Mouse (Mus musculus) cerebellum, adult 2 months (tissue): ENCODE measurements around the gene Gkn1. TPM values are rescaled to one million over a fixed set of nuclear protein-coding genes. Genes with fewer than 3 reads are reported as not detected.

ENCODE experiments used
- DNase-seq, 2 experiments: peaks; one replicate each; pipeline ENCODE4 v3.0.0; 2021
- H3K27ac ChIP-seq: fragments of 200-500 bp; 2 replicates; pipeline ENCODE4 v1.5.1; 2012; ENCODE audit warnings: low read length, control low read depth, inconsistent platforms; ENCODE audit not compliant: insufficient read depth
- H3K27me3 ChIP-seq: fragments of 200-500 bp; 2 replicates; pipeline ENCODE4 v1.6.1; 2012; ENCODE audit warnings: inconsistent platforms, mild to moderate bottlenecking, low read length, moderate library complexity; ENCODE audit not compliant: control insufficient read depth, insufficient read depth
- H3K4me1 ChIP-seq: fragments of 200-500 bp; 2 replicates; pipeline ENCODE4 v1.6.1; 2011; ENCODE audit warnings: low read length; ENCODE audit not compliant: control insufficient read depth, insufficient read depth
- H3K4me3 ChIP-seq: fragments of 200-500 bp; replicated peaks from 2 replicates; pipeline ENCODE3; 2011; ENCODE audit warnings: mild to moderate bottlenecking, low read depth, low read length, control low read depth; ENCODE audit not compliant: insufficient read depth
- CTCF ChIP-seq: fragments of 200-500 bp; IDR thresholded peaks from 2 replicates; pipeline ENCODE4 v1.5.1; 2011; ENCODE audit warnings: low read depth, mild to moderate bottlenecking, control low read depth, low read length, moderate library complexity, borderline replicate concordance; ENCODE audit not compliant: insufficient read depth
- POLR2A ChIP-seq: fragments of 200-500 bp; IDR thresholded peaks from 2 replicates; pipeline ENCODE4 v1.6.1; 2011; ENCODE audit warnings: low read length, control low read depth, borderline replicate concordance; ENCODE audit not compliant: insufficient read depth
- WGBS: fragments of 180-500 bp; shearing (Covaris S2); methylation state at CpG from one replicate; pipeline ENCODE4 v1.1.7; 2018; 5-methylcytosine and 5-hydroxymethylcytosine counted together
- polyA plus RNA-seq: library from polyadenylated mRNA; depleted of rRNA; stranded (reverse); fragments of >200 nt; gene quantifications from 2 replicates; pipeline ENCODE4 v1.2.3, GENCODE M21; 2012; rRNA removed

Gkn1 gene
- polyA plus RNA-seq, 1 experiment, result 0.13 TPM

- DNase-seq, result no peak
- 62% methylated on average over 8 of the region's 8 CpGs for WGBS
- H3K27me3 ChIP-seq, result no peaks in the 10 kb centered on the region
- H3K27ac ChIP-seq, result no peak overlapping the region
- no peak overlapping the region for H3K4me3 ChIP-seq
- no peaks in the 10 kb centered on the region for H3K4me1 ChIP-seq
- TF ChIP-seq CTCF, result no peak
- no peak for TF ChIP-seq POLR2A
These were observed 46.3 kb downstream of the Gkn1 start for GRCm38 (mm10) chr6:87304486-87304885.

DNA sequence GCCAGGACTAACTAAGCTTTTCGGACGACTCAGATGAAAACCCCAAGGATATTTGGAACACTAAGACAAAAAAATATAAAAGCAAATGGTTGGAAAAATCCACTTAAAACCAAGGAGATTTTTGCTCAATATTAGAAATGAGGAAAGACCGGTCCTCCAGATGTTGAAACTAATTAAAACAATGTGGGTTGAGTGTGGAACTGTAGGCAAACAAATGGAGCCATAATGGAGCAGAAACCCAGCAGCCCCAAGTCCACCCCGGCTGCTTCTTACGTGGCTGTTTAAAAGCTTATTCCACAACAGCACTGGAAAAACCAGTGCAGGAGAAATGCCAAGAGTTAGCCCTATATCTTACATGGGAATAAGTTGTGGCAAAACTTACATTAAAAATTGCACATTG lies 48.0 kb downstream of the Gkn1 start:
- H3K27me3 ChIP-seq, result no peaks in the 10 kb centered on the region
- no peaks in the 10 kb centered on the region for H3K4me1 ChIP-seq
- TF ChIP-seq POLR2A, result no peak
- TF ChIP-seq CTCF, result no peak
- H3K4me3 ChIP-seq, result no peak overlapping the region
- WGBS, result 76% methylated on average over 5 of the region's 5 CpGs
- H3K27ac ChIP-seq, result no peak overlapping the region
- no peak for DNase-seq

DNA sequence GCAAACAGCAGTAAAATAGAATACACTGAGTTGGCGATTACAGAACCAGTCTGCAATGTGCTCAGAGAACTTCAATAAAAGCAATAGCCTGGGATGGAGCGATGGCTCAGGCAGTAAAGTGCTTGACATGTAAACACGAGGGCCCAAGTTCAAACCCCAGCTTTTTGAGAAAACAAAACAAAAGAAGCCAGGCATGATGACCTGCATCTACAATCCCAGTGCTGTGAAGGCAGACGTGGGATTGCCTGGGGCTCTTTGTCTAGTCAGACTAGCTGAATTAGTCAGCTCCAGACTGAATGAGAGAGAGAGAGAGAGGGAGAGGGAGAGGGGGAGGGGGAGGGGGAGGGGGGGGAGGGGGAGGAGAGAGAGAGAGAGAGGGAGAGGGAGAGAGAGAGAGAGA lies 48.8 kb downstream of the Gkn1 start:
- TF ChIP-seq CTCF (no peak), POLR2A (no peak)
- no peak overlapping the region for H3K27ac ChIP-seq
- H3K4me3 ChIP-seq, result no peak overlapping the region
- H3K27me3 ChIP-seq, result no peaks in the 10 kb centered on the region
- WGBS, result 66% methylated on average over 4 of the region's 4 CpGs
- no peaks in the 10 kb centered on the region for H3K4me1 ChIP-seq
- DNase-seq, result no peak

Other genes starting within 250 kb of the Gkn1 start
- gene D6Ertd527e, start 246.2 kb downstream of the Gkn1 start, polyA plus RNA-seq, result 0.21 and 0.38 TPM in 2 replicates
- 8.0 and 8.1 TPM in 2 replicates for gene Antxr1, start 15.1 kb downstream of the Gkn1 start, polyA plus RNA-seq
- not detected in 2 replicates for gene Gkn2, start 22.4 kb upstream of the Gkn1 start, polyA plus RNA-seq
- gene Gkn3, start 38.0 kb upstream of the Gkn1 start, polyA plus RNA-seq, result 19.9 and 25.1 TPM in 2 replicates
- not detected in 2 replicates for gene Bmp10, start 78.1 kb upstream of the Gkn1 start, polyA plus RNA-seq
- 0.39 and 0.70 TPM in 2 replicates for gene Arhgap25, start 182.3 kb upstream of the Gkn1 start, polyA plus RNA-seq
- gene Prokr1, start 239.8 kb upstream of the Gkn1 start, polyA plus RNA-seq, result 0.03 and 0.13 TPM in 2 replicates